Mouse (Mus musculus) spleen, adult 2 months (tissue): Measurements from ENCODE around the gene Srsf1. TPM values are rescaled to one million over a fixed set of nuclear protein-coding genes. Genes with fewer than 3 reads are reported as not detected.

Source experiments
- DNase-seq, 2 experiments: peaks; one replicate each; pipeline versions ENCODE4 v3.0.0 to v3.0.0-alpha.2; 2012 to 2021; ENCODE audit warnings: low spot score in 2 of 2, low read depth in 1 of 2
- H3K27ac ChIP-seq: fragments of 200-500 bp; 2 replicates; pipeline ENCODE4 v1.5.1; 2012; ENCODE audit warnings: low read length, inconsistent platforms; ENCODE audit not compliant: insufficient read depth
- H3K27me3 ChIP-seq: fragments of 200-500 bp; 2 replicates; pipeline ENCODE4 v1.6.1; 2012; ENCODE audit warnings: mild to moderate bottlenecking, moderate library complexity, low read length, inconsistent platforms; ENCODE audit not compliant: control insufficient read depth, insufficient read depth
- H3K36me3 ChIP-seq: fragments of 200-500 bp; 2 replicates; pipeline ENCODE4 v1.6.1; 2012; ENCODE audit warnings: mild to moderate bottlenecking, low read length, inconsistent platforms; ENCODE audit not compliant: control insufficient read depth, insufficient read depth
- H3K4me1 ChIP-seq: fragments of 200-500 bp; 2 replicates; pipeline ENCODE4 v1.6.1; 2011; ENCODE audit warnings: inconsistent platforms; ENCODE audit not compliant: control insufficient read depth, insufficient read depth, insufficient read length
- H3K4me3 ChIP-seq: fragments of 200-500 bp; 2 replicates; pipeline ENCODE4 v1.5.1; 2011; ENCODE audit warnings: mild to moderate bottlenecking, inconsistent platforms; ENCODE audit not compliant: insufficient read depth, insufficient read length; ENCODE audit errors: extremely low read depth
- CTCF ChIP-seq: fragments of 200-500 bp; IDR thresholded peaks from 2 replicates; pipeline ENCODE4 v1.5.1; 2011; ENCODE audit warnings: mild to moderate bottlenecking, inconsistent platforms; ENCODE audit not compliant: insufficient read depth, insufficient read length, insufficient replicate concordance; ENCODE audit errors: extremely low read depth
- POLR2A ChIP-seq: fragments of 200-500 bp; IDR thresholded peaks from 2 replicates; pipeline ENCODE4 v1.6.1; 2011; ENCODE audit warnings: low read depth, low read length, inconsistent platforms
- WGBS: fragments of 180-500 bp; shearing (Covaris S2); methylation state at CpG from one replicate; pipeline ENCODE4 v1.1.7; 2018; 5-methylcytosine and 5-hydroxymethylcytosine counted together
- polyA plus RNA-seq: library from polyadenylated mRNA; depleted of rRNA; stranded (reverse); fragments of >200 nt; gene quantifications from 2 replicates; pipeline ENCODE4 v1.2.3, GENCODE M21; 2012

Gene Srsf1
- polyA plus RNA-seq, 1 experiment, result 106 TPM

- no peak for TF ChIP-seq POLR2A
- no peak overlapping the region for H3K27ac ChIP-seq
- H3K4me1 ChIP-seq, result no peaks in the 10 kb centered on the region
- H3K27me3 ChIP-seq, result no peaks in the 10 kb centered on the region
- 85% methylated on average over 7 of the region's 7 CpGs for WGBS
- no peak overlapping the region for H3K4me3 ChIP-seq
- H3K36me3 ChIP-seq, result no peaks in the 10 kb centered on the region
- no peak for DNase-seq
Observed at GRCm38 (mm10) chr11:88011914-88012419, 35.2 kb upstream of the Srsf1 start.

- no peak for TF ChIP-seq CTCF
- TF ChIP-seq POLR2A, result no peak
- Histone ChIP-seq H3K4me1 (no peaks in the 10 kb centered on the region), H3K27ac (no peak overlapping the region), H3K4me3 (no peak overlapping the region), H3K36me3 (no peaks in the 10 kb centered on the region), H3K27me3 (no peaks in the 10 kb centered on the region)
- WGBS, result 58% methylated on average over 11 of the region's 11 CpGs
- peak in 1 of 2 experiments; percentile 12 for DNase-seq
Observed at GRCm38 (mm10) chr11:88012621-88013244, 34.4 kb upstream of the Srsf1 start.

- no peaks in the 10 kb centered on the region for H3K36me3 ChIP-seq
- H3K4me1 ChIP-seq, result no peaks in the 10 kb centered on the region
- 94% methylated on average over 10 of the region's 10 CpGs for WGBS
- no peak for DNase-seq
- H3K27ac ChIP-seq, result no peak overlapping the region
- H3K27me3 ChIP-seq, result no peaks in the 10 kb centered on the region
- no peak overlapping the region for H3K4me3 ChIP-seq
- TF ChIP-seq POLR2A (no peak), CTCF (no peak)
Observed at GRCm38 (mm10) chr11:88013632-88014031, 33.5 kb upstream of the Srsf1 start.

- no peaks in the 10 kb centered on the region for H3K36me3 ChIP-seq
- DNase-seq, result no peak
- no peaks in the 10 kb centered on the region for H3K4me1 ChIP-seq
- 91% methylated on average over 11 of the region's 11 CpGs for WGBS
- H3K4me3 ChIP-seq, result no peak overlapping the region
- H3K27ac ChIP-seq, result no peak overlapping the region
- no peaks in the 10 kb centered on the region for H3K27me3 ChIP-seq
- no peak for TF ChIP-seq POLR2A
- TF ChIP-seq CTCF, result no peak
Observed at GRCm38 (mm10) chr11:88015161-88015560, 32.0 kb upstream of the Srsf1 start.

- no peaks in the 10 kb centered on the region for H3K27me3 ChIP-seq
- no peak overlapping the region for H3K4me3 ChIP-seq
- no peak for DNase-seq
- no peaks in the 10 kb centered on the region for H3K4me1 ChIP-seq
- WGBS, result 91% methylated on average over 6 of the region's 6 CpGs
- no peak overlapping the region for H3K27ac ChIP-seq
- TF ChIP-seq CTCF (no peak), POLR2A (no peak)
- no peaks in the 10 kb centered on the region for H3K36me3 ChIP-seq
Observed at GRCm38 (mm10) chr11:88015795-88016194, 31.4 kb upstream of the Srsf1 start.

- 79% methylated on average over 2 of the region's 2 CpGs for WGBS
- DNase-seq, result no peak
- no peak for TF ChIP-seq CTCF
- no peak for TF ChIP-seq POLR2A
- Histone ChIP-seq H3K4me3 (no peak overlapping the region), H3K4me1 (no peaks in the 10 kb centered on the region), H3K27me3 (no peaks in the 10 kb centered on the region), H3K27ac (no peak overlapping the region), H3K36me3 (no peaks in the 10 kb centered on the region)
Observed at GRCm38 (mm10) chr11:88023933-88024332, 23.2 kb upstream of the Srsf1 start.

- no peak for TF ChIP-seq CTCF
- no peak for TF ChIP-seq POLR2A
- 88% methylated on average over 9 of the region's 9 CpGs for WGBS
- no peak overlapping the region for H3K27ac ChIP-seq
- no peak for DNase-seq
- H3K27me3 ChIP-seq, result no peaks in the 10 kb centered on the region
- H3K4me3 ChIP-seq, result no peak overlapping the region
- no peaks in the 10 kb centered on the region for H3K36me3 ChIP-seq
- H3K4me1 ChIP-seq, result no peaks in the 10 kb centered on the region
Observed at GRCm38 (mm10) chr11:88027391-88028035, 19.7 kb upstream of the Srsf1 start.
